Mouse (Mus musculus) C2C12 (cell line): ENCODE measurements around the gene Itpkb.
"Not testable (repeated sequence)": the region's sequence is repeated elsewhere in the genome, so short reads cannot be mapped to it uniquely, and the experiment has no call there.

Source experiments
- CEBPB ChIP-seq: IDR thresholded peaks from one replicate; pipeline ENCODE4 v1.6.1; 2011; ENCODE audit warnings: low read depth, mild to moderate bottlenecking, control low read depth, moderate library complexity
- CTCF ChIP-seq: IDR thresholded peaks from one replicate; pipeline ENCODE4 v1.5.1; 2011; ENCODE audit not compliant: control insufficient read depth, insufficient read depth, insufficient read length
- FOSL1 ChIP-seq: IDR thresholded peaks from one replicate; pipeline ENCODE4 v1.8.0; 2011; ENCODE audit warnings: mild to moderate bottlenecking, low read length; ENCODE audit not compliant: poor library complexity, insufficient read depth, severe bottlenecking
- MAX ChIP-seq: IDR thresholded peaks from one replicate; pipeline ENCODE4 v1.6.1; 2011; ENCODE audit warnings: mild to moderate bottlenecking, control low read depth
- MYOG ChIP-seq: IDR thresholded peaks from one replicate; pipeline ENCODE4 v1.6.1; 2011; ENCODE audit not compliant: control insufficient read depth, insufficient read length; ENCODE audit errors: extremely low read depth
- USF1 ChIP-seq: IDR thresholded peaks from one replicate; pipeline ENCODE4 v1.6.1; 2011; ENCODE audit warnings: low read depth, mild to moderate bottlenecking, control low read depth, moderate library complexity

- TF ChIP-seq CTCF, USF1, FOSL1, MYOG, CEBPB, MAX: not testable (repeated sequence)
Measured at GRCm38 (mm10) chr1:180372258-180372657, 42.0 kb downstream of the Itpkb start.
